Mouse (Mus musculus) lung, postnatal 0 days (tissue): ENCODE data around the gene Pde4d.

Experiments
- CTCF ChIP-seq: IDR thresholded peaks from 2 replicates; pipeline ENCODE4 v1.5.1; 2016; ENCODE audit warnings: antibody characterized with exemption, mild to moderate bottlenecking
- EP300 ChIP-seq: IDR thresholded peaks from 2 replicates; pipeline ENCODE4 v1.6.1; 2016; ENCODE audit warnings: antibody characterized with exemption, mild to moderate bottlenecking, control low read depth

DNA sequence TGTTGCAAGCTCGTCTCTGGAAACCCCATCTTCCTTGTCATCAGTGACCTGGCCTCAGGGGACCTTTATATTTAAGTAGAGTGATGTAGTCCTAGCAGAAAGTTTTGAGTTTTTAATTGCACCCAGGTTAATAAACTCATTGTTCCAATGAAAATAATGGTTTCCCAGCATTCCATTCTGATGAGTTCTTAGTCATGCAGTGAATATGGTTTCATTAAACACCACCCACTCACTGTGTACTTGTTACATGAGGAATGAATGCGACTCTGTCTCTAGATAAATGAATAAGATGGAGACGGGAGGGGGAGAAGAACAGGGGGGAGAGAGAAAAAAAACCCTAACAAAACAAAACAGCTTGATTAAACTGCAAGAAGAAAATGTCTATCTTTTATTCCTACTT, 148.9 kb downstream of the Pde4d start:
- TF ChIP-seq CTCF (no peak), EP300 (no peak)
